Mouse (Mus musculus): Measurements from ENCODE around the gene P2rx7. TPM values are rescaled to one million over a fixed set of nuclear protein-coding genes. Genes with fewer than 3 reads are reported as not detected.
"Not testable (repeated sequence)": the region's sequence is repeated elsewhere in the genome, so short reads cannot be mapped to it uniquely, and the experiment has no call there.

The P2rx7 gene
- polyA plus RNA-seq, 1 experiment from 2014 or later = 1.8 TPM

GRCm38 (mm10) chr5:122668981-122669897, 25.5 kb downstream of the P2rx7 start:
- H3K4me3 ChIP-seq (ENCODE audit: low read depth, low read length) = no peak overlapping the region
- no peaks in the 10 kb centered on the region for H3K36me3 ChIP-seq (ENCODE audit: control insufficient read depth, insufficient read depth, low read length)
- no peak overlapping the region for H3K9ac ChIP-seq (ENCODE audit: low read length)
- no peak for ATAC-seq (replicated peaks; ENCODE audit: low FRiP score, low TSS enrichment, low read depth)
- no peaks in the 10 kb centered on the region for H3K27me3 ChIP-seq (replicated peaks; ENCODE audit: control insufficient read depth, insufficient read depth, low read length)
- 59% methylated on average over 15 of the region's 15 CpGs for WGBS
- peaks cover 11% of the 10 kb centered on the region; the same call in 1 of the 2 replicates for H3K4me1 ChIP-seq (replicated peaks; ENCODE audit: control insufficient read depth, insufficient read depth, low read length)
- DNase-seq (ENCODE audit: low spot score) = no peak
- H3K27ac ChIP-seq (ENCODE audit: low read depth) = no peak overlapping the region
- no peak overlapping the region for H3K4me2 ChIP-seq (ENCODE audit: low read length)
- no peaks in the 10 kb centered on the region for H3K9me3 ChIP-seq (ENCODE audit: control insufficient read depth, low read length)

DNA sequence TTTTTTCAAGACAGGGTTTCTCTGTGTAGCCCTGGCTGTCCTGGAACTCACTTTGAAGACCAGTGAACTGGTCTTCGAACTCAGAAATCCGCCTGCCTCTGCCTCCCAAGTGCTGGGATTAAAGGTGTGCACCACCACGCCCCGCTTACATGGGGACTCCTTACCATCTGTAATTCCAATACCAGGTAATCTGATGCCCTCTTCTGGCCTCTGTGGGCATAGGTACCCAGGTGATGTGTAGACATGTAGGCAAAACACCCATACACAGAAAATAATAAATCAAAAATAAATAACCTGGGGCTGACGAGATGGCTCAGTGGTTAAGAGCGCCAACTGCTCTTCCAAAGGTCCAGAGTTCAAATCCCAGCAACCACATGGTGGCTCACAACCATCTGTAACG, 27.9 kb downstream of the P2rx7 start:
- not testable (repeated sequence) for DNase-seq (ENCODE audit: low spot score); ATAC-seq (replicated peaks; ENCODE audit: low FRiP score, low TSS enrichment, low read depth); H3K4me3 ChIP-seq (ENCODE audit: low read depth, low read length); H3K4me2 ChIP-seq (ENCODE audit: low read length); H3K27ac ChIP-seq (ENCODE audit: low read depth); H3K27me3 ChIP-seq (replicated peaks; ENCODE audit: control insufficient read depth, insufficient read depth, low read length); H3K36me3 ChIP-seq (ENCODE audit: control insufficient read depth, insufficient read depth, low read length); H3K9me3 ChIP-seq (ENCODE audit: control insufficient read depth, low read length); H3K9ac ChIP-seq (ENCODE audit: low read length)
- 86% methylated on average over 7 of the region's 7 CpGs for WGBS
- H3K4me1 ChIP-seq (replicated peaks; ENCODE audit: control insufficient read depth, insufficient read depth, low read length) = peaks cover 14% of the 10 kb centered on the region; the same call in 1 of the 2 replicates

GRCm38 (mm10) chr5:122672298-122672697, 28.6 kb downstream of the P2rx7 start:
- 88% methylated on average over 5 of the region's 5 CpGs for WGBS
- ATAC-seq (replicated peaks; ENCODE audit: low FRiP score, low TSS enrichment, low read depth) (no peak), DNase-seq (ENCODE audit: low spot score) (no peak)
- Histone ChIP-seq H3K9ac (ENCODE audit: low read length) (no peak overlapping the region), H3K9me3 (ENCODE audit: control insufficient read depth, low read length) (no peaks in the 10 kb centered on the region), H3K4me1 (replicated peaks; ENCODE audit: control insufficient read depth, insufficient read depth, low read length) (peaks cover 14% of the 10 kb centered on the region; the same call in 1 of the 2 replicates), H3K4me3 (ENCODE audit: low read depth, low read length) (no peak overlapping the region), H3K4me2 (ENCODE audit: low read length) (no peak overlapping the region), H3K27me3 (replicated peaks; ENCODE audit: control insufficient read depth, insufficient read depth, low read length) (no peaks in the 10 kb centered on the region), H3K27ac (ENCODE audit: low read depth) (no peak overlapping the region), H3K36me3 (ENCODE audit: control insufficient read depth, insufficient read depth, low read length) (no peaks in the 10 kb centered on the region)

DNA sequence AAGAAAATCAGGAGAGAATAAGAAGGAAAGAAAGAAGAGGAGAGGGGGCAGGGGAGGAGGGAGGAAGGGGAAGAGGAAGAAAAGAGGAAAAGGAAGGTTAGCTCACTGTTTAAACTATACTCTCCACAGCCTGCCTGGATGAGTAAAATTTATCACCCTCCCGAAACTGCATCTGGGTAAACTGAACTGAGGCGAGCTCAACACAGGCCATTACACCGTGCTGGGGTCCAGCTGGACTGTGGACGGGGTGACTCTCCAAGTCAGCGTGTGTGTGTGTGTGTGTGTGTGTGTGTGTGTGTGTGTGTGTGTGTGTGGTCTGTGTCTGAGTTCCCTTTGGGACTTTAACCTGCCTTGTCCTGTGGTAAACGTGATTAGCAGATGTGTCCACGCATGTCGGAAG, 32.3 kb downstream of the P2rx7 start:
- H3K4me2 ChIP-seq (ENCODE audit: low read length) = no peak overlapping the region
- no peak overlapping the region for H3K9ac ChIP-seq (ENCODE audit: low read length)
- no peaks in the 10 kb centered on the region for H3K36me3 ChIP-seq (ENCODE audit: control insufficient read depth, insufficient read depth, low read length)
- no peak for DNase-seq (ENCODE audit: low spot score)
- no peak for ATAC-seq (replicated peaks; ENCODE audit: low FRiP score, low TSS enrichment, low read depth)
- no peaks in the 10 kb centered on the region for H3K27me3 ChIP-seq (replicated peaks; ENCODE audit: control insufficient read depth, insufficient read depth, low read length)
- H3K4me3 ChIP-seq (ENCODE audit: low read depth, low read length) = no peak overlapping the region
- peaks cover 9% of the 10 kb centered on the region; the same call in 1 of the 2 replicates for H3K4me1 ChIP-seq (replicated peaks; ENCODE audit: control insufficient read depth, insufficient read depth, low read length)
- whole genome bisulfite sequencing = 42% methylated on average over 8 of the region's 8 CpGs
- H3K9me3 ChIP-seq (ENCODE audit: control insufficient read depth, low read length) = no peaks in the 10 kb centered on the region
- H3K27ac ChIP-seq (ENCODE audit: low read depth) = no peak overlapping the region

DNA sequence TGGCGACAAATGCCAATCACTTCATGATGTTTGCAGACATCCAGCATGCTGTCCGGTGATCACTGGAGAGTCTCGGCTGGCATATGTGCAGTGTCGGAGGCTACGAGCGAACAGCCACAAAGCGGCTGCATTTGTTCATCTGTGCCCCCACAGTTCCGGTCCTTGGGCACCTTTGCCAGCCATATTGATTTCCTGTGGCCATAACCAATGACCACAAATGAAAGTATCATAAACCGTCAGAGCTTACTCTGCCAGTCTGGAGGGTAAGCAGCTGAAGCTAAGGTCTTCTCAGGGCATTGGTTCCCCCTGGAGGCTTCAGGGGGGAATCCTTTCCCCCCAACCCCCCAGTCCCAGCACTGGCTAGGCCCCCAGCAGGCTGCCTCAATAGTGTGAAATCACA, 34.3 kb downstream of the P2rx7 start:
- H3K4me1 ChIP-seq (replicated peaks; ENCODE audit: control insufficient read depth, insufficient read depth, low read length) = peaks cover 7% of the 10 kb centered on the region; the same call in 1 of the 2 replicates
- H3K4me3 ChIP-seq (ENCODE audit: low read depth, low read length) = no peak overlapping the region
- H3K9me3 ChIP-seq (ENCODE audit: control insufficient read depth, low read length) = no peaks in the 10 kb centered on the region
- 89% methylated on average over 9 of the region's 9 CpGs for WGBS
- H3K27ac ChIP-seq (ENCODE audit: low read depth) = no peak overlapping the region
- no peaks in the 10 kb centered on the region for H3K27me3 ChIP-seq (replicated peaks; ENCODE audit: control insufficient read depth, insufficient read depth, low read length)
- ATAC-seq (replicated peaks; ENCODE audit: low FRiP score, low TSS enrichment, low read depth) (no peak), DNase-seq (ENCODE audit: low spot score) (no peak)
- no peak overlapping the region for H3K4me2 ChIP-seq (ENCODE audit: low read length)
- H3K9ac ChIP-seq (ENCODE audit: low read length) = no peak overlapping the region
- no peaks in the 10 kb centered on the region for H3K36me3 ChIP-seq (ENCODE audit: control insufficient read depth, insufficient read depth, low read length)

DNA sequence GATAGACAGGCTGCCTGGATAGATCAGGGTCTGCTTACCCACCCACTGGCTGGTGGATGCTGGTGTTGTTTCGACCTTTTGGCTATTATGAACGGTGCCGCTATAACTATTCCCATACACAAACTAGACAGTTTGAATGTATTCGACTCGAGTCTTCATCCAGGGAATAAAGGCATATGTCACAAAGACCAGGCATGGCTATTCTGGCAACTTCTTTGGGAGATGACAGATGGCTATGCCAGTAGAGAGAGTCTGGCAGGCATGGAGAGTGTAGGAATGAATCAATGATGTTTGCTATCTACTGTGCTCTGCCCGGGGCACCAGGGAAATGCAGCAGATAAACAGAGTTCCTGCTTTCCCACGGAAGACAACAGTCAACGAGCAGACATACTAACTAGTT, 36.2 kb downstream of the P2rx7 start:
- Histone ChIP-seq H3K27me3 (replicated peaks; ENCODE audit: control insufficient read depth, insufficient read depth, low read length) (no peaks in the 10 kb centered on the region), H3K9me3 (ENCODE audit: control insufficient read depth, low read length) (no peaks in the 10 kb centered on the region), H3K4me2 (ENCODE audit: low read length) (no peak overlapping the region), H3K36me3 (ENCODE audit: control insufficient read depth, insufficient read depth, low read length) (no peaks in the 10 kb centered on the region), H3K9ac (ENCODE audit: low read length) (no peak overlapping the region), H3K4me1 (replicated peaks; ENCODE audit: control insufficient read depth, insufficient read depth, low read length) (0 out of 2 replicates have a peak, but pooled peaks cover 3% of the 10 kb centered on the region), H3K4me3 (ENCODE audit: low read depth, low read length) (no peak overlapping the region), H3K27ac (ENCODE audit: low read depth) (no peak overlapping the region)
- WGBS = 74% methylated on average over 8 of the region's 8 CpGs
- ATAC-seq (replicated peaks; ENCODE audit: low FRiP score, low TSS enrichment, low read depth) = no peak
- DNase-seq (ENCODE audit: low spot score) = no peak

DNA sequence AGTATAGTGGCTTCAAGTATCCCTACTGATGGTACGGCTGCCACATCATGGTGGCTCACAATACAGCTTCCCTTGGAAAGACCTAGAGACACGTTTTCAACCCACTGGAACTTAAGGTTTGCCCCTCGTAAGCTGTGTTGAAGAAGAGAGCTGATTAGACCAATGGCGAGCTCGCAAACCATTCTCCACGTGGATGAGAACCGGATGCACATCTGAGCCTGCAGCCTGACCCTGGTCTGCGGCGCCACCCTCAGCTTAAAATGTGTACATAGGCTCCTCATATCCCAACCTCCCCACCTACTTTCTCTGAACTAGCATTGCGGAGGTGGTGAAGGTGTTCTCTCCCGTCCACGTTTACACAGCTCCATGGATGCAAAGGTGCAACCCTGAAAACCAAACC, 37.6 kb downstream of the P2rx7 start:
- Histone ChIP-seq H3K36me3 (ENCODE audit: control insufficient read depth, insufficient read depth, low read length) (no peaks in the 10 kb centered on the region), H3K4me3 (ENCODE audit: low read depth, low read length) (no peak overlapping the region), H3K4me2 (ENCODE audit: low read length) (no peak overlapping the region), H3K27ac (ENCODE audit: low read depth) (no peak overlapping the region), H3K9me3 (ENCODE audit: control insufficient read depth, low read length) (no peaks in the 10 kb centered on the region), H3K27me3 (replicated peaks; ENCODE audit: control insufficient read depth, insufficient read depth, low read length) (no peaks in the 10 kb centered on the region), H3K9ac (ENCODE audit: low read length) (no peak overlapping the region), H3K4me1 (replicated peaks; ENCODE audit: control insufficient read depth, insufficient read depth, low read length) (no peaks in the 10 kb centered on the region)
- ATAC-seq (replicated peaks; ENCODE audit: low FRiP score, low TSS enrichment, low read depth) (no peak), DNase-seq (ENCODE audit: low spot score) (no peak)
- 87% methylated on average over 12 of the region's 12 CpGs for WGBS

- no peak for ATAC-seq (replicated peaks; ENCODE audit: low FRiP score, low TSS enrichment, low read depth)
- Histone ChIP-seq H3K4me1 (replicated peaks; ENCODE audit: control insufficient read depth, insufficient read depth, low read length) (no peaks in the 10 kb centered on the region), H3K27ac (ENCODE audit: low read depth) (no peak overlapping the region), H3K36me3 (ENCODE audit: control insufficient read depth, insufficient read depth, low read length) (no peaks in the 10 kb centered on the region), H3K9ac (ENCODE audit: low read length) (no peak overlapping the region), H3K9me3 (ENCODE audit: control insufficient read depth, low read length) (no peaks in the 10 kb centered on the region), H3K4me3 (ENCODE audit: low read depth, low read length) (no peak overlapping the region), H3K4me2 (ENCODE audit: low read length) (no peak overlapping the region), H3K27me3 (replicated peaks; ENCODE audit: control insufficient read depth, insufficient read depth, low read length) (no peaks in the 10 kb centered on the region)
- no peak for DNase-seq (ENCODE audit: low spot score)
- 74% methylated on average over 10 of the region's 10 CpGs for WGBS
These were observed 40.2 kb downstream of the P2rx7 start for GRCm38 (mm10) chr5:122683926-122684325.

GRCm38 (mm10) chr5:122687391-122687790, 43.7 kb downstream of the P2rx7 start:
- ATAC-seq (replicated peaks; ENCODE audit: low FRiP score, low TSS enrichment, low read depth) (no peak), DNase-seq (ENCODE audit: low spot score) (no peak)
- 81% methylated on average over 4 of the region's 4 CpGs for WGBS
- H3K4me2 ChIP-seq (ENCODE audit: low read length) = no peak overlapping the region
- no peaks in the 10 kb centered on the region for H3K36me3 ChIP-seq (ENCODE audit: control insufficient read depth, insufficient read depth, low read length)
- no peaks in the 10 kb centered on the region for H3K9me3 ChIP-seq (ENCODE audit: control insufficient read depth, low read length)
- no peak overlapping the region for H3K27ac ChIP-seq (ENCODE audit: low read depth)
- H3K4me3 ChIP-seq (ENCODE audit: low read depth, low read length) = no peak overlapping the region
- no peak overlapping the region for H3K9ac ChIP-seq (ENCODE audit: low read length)
- H3K27me3 ChIP-seq (replicated peaks; ENCODE audit: control insufficient read depth, insufficient read depth, low read length) = no peaks in the 10 kb centered on the region
- H3K4me1 ChIP-seq (replicated peaks; ENCODE audit: control insufficient read depth, insufficient read depth, low read length) = no peaks in the 10 kb centered on the region

Data from intestine, embryonic 14.5 days (tissue).